Mouse (Mus musculus) central nervous system, embryonic 14 days (tissue): Measurements from ENCODE around the gene Tex101. TPM values are rescaled to one million over a fixed set of nuclear protein-coding genes. Genes with fewer than 3 reads are reported as not detected.

ENCODE experiments used
- polyA plus RNA-seq: library from polyadenylated mRNA; depleted of rRNA; stranded (reverse); fragments of >200 nt; gene quantifications from 2 replicates; pipeline ENCODE4 v1.2.3, GENCODE M21; 2012; rRNA removed

The Tex101 gene
- polyA plus RNA-seq = not detected in 2 replicates

DNA sequence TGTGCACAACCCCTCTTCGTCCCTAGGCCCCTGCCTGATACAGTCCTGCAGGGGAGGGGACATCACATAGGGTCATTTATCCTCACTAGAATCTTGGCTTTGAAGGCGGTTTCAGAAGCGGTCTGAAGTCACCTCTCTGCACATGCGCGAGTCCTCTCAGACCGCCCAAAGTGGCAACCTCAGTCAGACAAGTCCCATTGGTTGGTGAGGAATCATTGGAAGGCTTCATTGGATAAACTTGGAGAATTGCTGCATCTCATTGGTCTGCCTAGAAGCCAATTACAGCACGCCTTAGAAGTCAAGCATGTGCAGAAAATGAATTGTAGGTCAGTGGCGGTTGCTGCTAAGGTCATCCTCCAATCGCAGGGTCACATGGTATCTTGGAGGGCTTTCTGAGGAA, at the start of gene Tex101:
Tex101 (minus strand) TSS at position 101 of the 400 bp plus-strand sequence.

DNA sequence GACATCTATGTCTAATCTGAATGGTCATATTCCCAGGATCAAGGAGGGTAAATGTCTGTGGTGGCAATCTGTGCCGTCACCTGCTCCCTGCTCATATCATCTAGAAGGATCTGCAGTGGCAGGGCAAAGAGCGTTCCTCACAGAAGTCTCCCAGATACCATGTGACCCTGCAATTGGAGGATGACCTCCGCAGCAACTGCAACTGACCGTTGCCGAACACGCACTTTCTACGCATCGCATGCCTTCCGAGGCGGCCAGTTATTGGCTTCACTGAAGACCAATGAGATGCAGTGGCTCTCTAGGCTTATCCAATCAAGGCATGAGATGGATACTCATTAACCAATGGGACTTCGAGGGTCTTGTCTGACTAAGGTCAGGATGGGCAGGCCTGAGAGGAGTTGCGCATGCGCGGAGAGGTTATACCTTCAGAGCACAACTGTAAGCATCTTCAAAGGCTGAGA, 32.4 kb upstream of the Tex101 start, which contains the start of gene BC049730:
BC049730 (plus strand) TSS at position 411 of the 461 bp plus-strand sequence.

DNA sequence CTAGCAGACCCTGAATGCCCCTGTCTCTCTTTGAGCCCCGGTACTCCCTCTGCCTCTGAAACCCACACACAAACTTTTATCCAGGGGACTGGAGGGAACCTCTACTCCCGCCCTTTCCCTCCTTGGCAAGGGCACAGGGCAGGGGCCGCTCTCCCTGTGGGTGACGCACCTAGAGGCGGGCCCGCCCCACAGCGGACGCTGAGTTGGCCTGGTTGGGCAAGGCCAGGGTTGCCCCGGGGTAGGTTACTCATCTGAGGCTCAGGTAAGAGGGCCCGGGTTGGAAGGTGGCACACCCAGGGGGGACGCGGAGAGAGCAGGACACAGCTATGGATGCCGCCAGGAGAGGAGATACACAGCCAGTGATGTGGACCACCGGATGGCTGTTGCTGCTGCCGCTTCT, 40.2 kb downstream of the Tex101 start, which contains the start of gene Lypd3:
Lypd3 (plus strand) TSS at position 287 of the 400 bp plus-strand sequence.

Other genes starting within 250 kb of the Tex101 start
- not detected in 2 replicates for gene Irgc1, start 224.4 kb downstream of the Tex101 start, polyA plus RNA-seq
- 2.0 and 3.5 TPM in 2 replicates for gene Plaur, start 214.2 kb downstream of the Tex101 start, polyA plus RNA-seq
- 219 and 267 TPM in 2 replicates for gene Cadm4, start 194.7 kb downstream of the Tex101 start, polyA plus RNA-seq
- gene Zfp428, start 169.7 kb downstream of the Tex101 start, polyA plus RNA-seq = 237 and 300 TPM in 2 replicates
- gene AC161166.1, start 164.2 kb downstream of the Tex101 start, polyA plus RNA-seq = not detected in 2 replicates
- gene Irgq, start 146.0 kb downstream of the Tex101 start, polyA plus RNA-seq = 40.1 and 42.5 TPM in 2 replicates
- 0.15 and 0.32 TPM in 2 replicates for gene Pinlyp, start 130.6 kb downstream of the Tex101 start, polyA plus RNA-seq
- gene Xrcc1, start 130.4 kb downstream of the Tex101 start, polyA plus RNA-seq = 87.2 and 95.1 TPM in 2 replicates
- 15.3 and 15.7 TPM in 2 replicates for gene Ethe1, start 89.1 kb downstream of the Tex101 start, polyA plus RNA-seq
- gene Zfp575, start 89.0 kb downstream of the Tex101 start, polyA plus RNA-seq = 4.1 and 5.7 TPM in 2 replicates
- gene Phldb3, start 65.9 kb downstream of the Tex101 start, polyA plus RNA-seq = 0.17 and 0.85 TPM in 2 replicates
- 0.15 and 2.2 TPM in 2 replicates for gene Lypd3, start 40.1 kb downstream of the Tex101 start, polyA plus RNA-seq
- not detected in 2 replicates for gene BC049730, start 32.6 kb upstream of the Tex101 start, polyA plus RNA-seq
- gene Gm4763, start 50.2 kb upstream of the Tex101 start, polyA plus RNA-seq = not detected in 2 replicates
- 0.20 and 0.22 TPM in 2 replicates for gene Cd177, start 83.6 kb upstream of the Tex101 start, polyA plus RNA-seq
- 0.14 and 0.45 TPM in 2 replicates for gene Ceacam10, start 100.5 kb upstream of the Tex101 start, polyA plus RNA-seq
- 33.7 and 39.2 TPM in 2 replicates for gene Gm9844, start 185.5 kb upstream of the Tex101 start, polyA plus RNA-seq
- gene Lypd4, start 193.3 kb upstream of the Tex101 start, polyA plus RNA-seq = 0.05 TPM in 1 of 2 replicates, not detected in the other
- gene Dmrtc2, start 193.4 kb upstream of the Tex101 start, polyA plus RNA-seq = 0.08 and 0.16 TPM in 2 replicates
- 801 and 813 TPM in 2 replicates for gene Rps19, start 207.7 kb upstream of the Tex101 start, polyA plus RNA-seq
- 0.44 and 0.59 TPM in 2 replicates for gene Cd79a, start 220.7 kb upstream of the Tex101 start, polyA plus RNA-seq
- 188 and 209 TPM in 2 replicates for gene Arhgef1, start 226.2 kb upstream of the Tex101 start, polyA plus RNA-seq